Mouse (Mus musculus) heart, embryonic 15.5 days (tissue): ENCODE results near the gene Arfgef3. TPM values are rescaled to one million over a fixed set of nuclear protein-coding genes. Genes with fewer than 3 reads are reported as not detected.

ENCODE experiments used
- ATAC-seq: fragments of 200-750 bp; cut with Nextera tagmentation; replicated peaks from 2 replicates; pipeline ENCODE4 v1.8.0; 2017; ENCODE audit warnings: low read depth, moderate TSS enrichment; ENCODE audit not compliant: insufficient number of reproducible peaks, insufficient read depth, low FRiP score
- H3K27ac ChIP-seq: fragments of 300-500 bp; sonication (generic); 2 replicates; pipeline ENCODE4 v1.5.1; 2015; ENCODE audit warnings: mild to moderate bottlenecking, inconsistent platforms
- H3K27me3 ChIP-seq: fragments of 300-500 bp; sonication (generic); 2 replicates; pipeline ENCODE4 v1.6.1; 2015; ENCODE audit warnings: inconsistent platforms
- H3K36me3 ChIP-seq: fragments of 300-500 bp; sonication (generic); 2 replicates; pipeline ENCODE4 v1.6.1; 2015; ENCODE audit warnings: mild to moderate bottlenecking, inconsistent platforms
- H3K4me1 ChIP-seq: fragments of 300-500 bp; sonication (generic); replicated peaks from 2 replicates; pipeline ENCODE4 v1.6.1; 2015; ENCODE audit warnings: inconsistent platforms
- H3K4me2 ChIP-seq: fragments of 300-500 bp; sonication (generic); 2 replicates; pipeline ENCODE4 v1.6.1; 2015; ENCODE audit warnings: inconsistent platforms, mild to moderate bottlenecking, moderate library complexity
- H3K4me3 ChIP-seq: fragments of 300-500 bp; sonication (generic); 2 replicates; pipeline ENCODE4 v1.5.1; 2015; ENCODE audit warnings: mild to moderate bottlenecking, inconsistent platforms
- H3K9ac ChIP-seq: fragments of 300-500 bp; sonication (generic); 2 replicates; pipeline ENCODE4 v1.6.1; 2015; ENCODE audit warnings: mild to moderate bottlenecking, inconsistent platforms
- H3K9me3 ChIP-seq: fragments of 300-500 bp; sonication (generic); replicated peaks from 2 replicates; pipeline ENCODE4 v1.6.1; 2016; ENCODE audit warnings: inconsistent platforms
- WGBS: fragments of 180-500 bp; shearing (Covaris S2); methylation state at CpG from one replicate; pipeline ENCODE4 v1.1.7; 2015; ENCODE audit warnings: mixed read lengths; 5-methylcytosine and 5-hydroxymethylcytosine counted together
- polyA plus RNA-seq: library from polyadenylated mRNA; unstranded; fragments of >200 nt; fragmentation: Nextera tagmentation; extraction: Ambion mirVana; gene quantifications from 2 replicates; pipeline ENCODE4 v1.2.1, GENCODE M21; 2015

Gene Arfgef3
- 0.29 and 0.53 TPM in 2 replicates for polyA plus RNA-seq

GRCm38 (mm10) chr10:18743286-18744142 lies at the start of gene Arfgef3:
Gene Arfgef3 (minus strand): TSS chr10:18743949.
- H3K4me3 ChIP-seq: peak within 1 kb of the TSS; percentile 69
- H3K27me3 ChIP-seq: peaks cover 12% of the 10 kb centered on the region; the same call in 1 of the 2 replicates
- WGBS: 3% methylated on average over 50 of the region's 50 CpGs
- no peaks in the 10 kb centered on the region for H3K9me3 ChIP-seq
- peak within 1 kb of the TSS; percentile 97 for H3K4me2 ChIP-seq
- H3K9ac ChIP-seq: peak within 1 kb of the TSS; percentile 62
- H3K4me1 ChIP-seq: peaks cover 7% of the 10 kb centered on the region
- no peak within 1 kb of the TSS for H3K27ac ChIP-seq
- no peaks in the 10 kb centered on the region for H3K36me3 ChIP-seq
- ATAC-seq: peak; percentile 58; the same call in 1 of the 2 replicates

- Histone ChIP-seq H3K4me3 (no peak overlapping the region), H3K4me1 (no peaks in the 10 kb centered on the region), H3K36me3 (no peaks in the 10 kb centered on the region), H3K4me2 (no peak overlapping the region), H3K9ac (no peak overlapping the region), H3K27me3 (no peaks in the 10 kb centered on the region), H3K9me3 (no peaks in the 10 kb centered on the region), H3K27ac (no peak overlapping the region)
- no peak for ATAC-seq
- WGBS: 89% methylated on average over 4 of the region's 4 CpGs
Measured at GRCm38 (mm10) chr10:18790063-18790462, 46.3 kb upstream of the Arfgef3 start.

GRCm38 (mm10) chr10:18788601-18789000 lies 44.9 kb upstream of the Arfgef3 start:
- ATAC-seq: no peak
- no peaks in the 10 kb centered on the region for H3K27me3 ChIP-seq
- no peaks in the 10 kb centered on the region for H3K36me3 ChIP-seq
- no peak overlapping the region for H3K4me3 ChIP-seq
- 65% methylated on average over 1 of the region's 1 CpGs for WGBS
- H3K9me3 ChIP-seq: no peaks in the 10 kb centered on the region
- H3K27ac ChIP-seq: no peak overlapping the region
- H3K4me2 ChIP-seq: no peak overlapping the region
- no peak overlapping the region for H3K9ac ChIP-seq
- H3K4me1 ChIP-seq: no peaks in the 10 kb centered on the region

GRCm38 (mm10) chr10:18786693-18787092 lies 42.9 kb upstream of the Arfgef3 start, which contains the start of gene Gm4922:
Gene Gm4922 (minus strand): TSS chr10:18786793.
- Histone ChIP-seq H3K4me3 (no peak within 1 kb of the TSS), H3K9ac (no peak within 1 kb of the TSS), H3K9me3 (no peaks in the 10 kb centered on the region), H3K27ac (no peak within 1 kb of the TSS), H3K4me2 (no peak within 1 kb of the TSS), H3K4me1 (no peaks in the 10 kb centered on the region), H3K36me3 (no peaks in the 10 kb centered on the region), H3K27me3 (no peaks in the 10 kb centered on the region)
- 78% methylated on average over 1 of the region's 1 CpGs for WGBS
- ATAC-seq: no peak

GRCm38 (mm10) chr10:18777546-18777945 lies 33.8 kb upstream of the Arfgef3 start:
- ATAC-seq: no peak
- Histone ChIP-seq H3K27me3 (no peaks in the 10 kb centered on the region), H3K9ac (no peak overlapping the region), H3K4me2 (no peak overlapping the region), H3K27ac (no peak overlapping the region), H3K4me1 (peaks cover 18% of the 10 kb centered on the region), H3K9me3 (no peaks in the 10 kb centered on the region), H3K36me3 (no peaks in the 10 kb centered on the region), H3K4me3 (no peak overlapping the region)
- WGBS: 71% methylated on average over 3 of the region's 3 CpGs

- H3K9ac ChIP-seq: no peak overlapping the region
- no peak overlapping the region for H3K4me2 ChIP-seq
- H3K36me3 ChIP-seq: no peaks in the 10 kb centered on the region
- no peak overlapping the region for H3K4me3 ChIP-seq
- ATAC-seq: no peak; the same call in 1 of the 2 replicates
- H3K27ac ChIP-seq: peak overlapping the region; percentile 49; the same call in 1 of the 2 replicates
- WGBS: 52% methylated on average over 4 of the region's 4 CpGs
- H3K27me3 ChIP-seq: no peaks in the 10 kb centered on the region
- H3K9me3 ChIP-seq: no peaks in the 10 kb centered on the region
- H3K4me1 ChIP-seq: peaks cover 10% of the 10 kb centered on the region
Measured at GRCm38 (mm10) chr10:18772537-18773179, 28.9 kb upstream of the Arfgef3 start.

GRCm38 (mm10) chr10:18769909-18770308 lies 26.2 kb upstream of the Arfgef3 start:
- no peak for ATAC-seq
- no peak overlapping the region for H3K4me2 ChIP-seq
- H3K4me3 ChIP-seq: no peak overlapping the region
- no peak overlapping the region for H3K9ac ChIP-seq
- H3K4me1 ChIP-seq: peaks cover 9% of the 10 kb centered on the region
- no peak overlapping the region for H3K27ac ChIP-seq
- 42% methylated on average over 5 of the region's 5 CpGs for WGBS
- no peaks in the 10 kb centered on the region for H3K27me3 ChIP-seq
- no peaks in the 10 kb centered on the region for H3K9me3 ChIP-seq
- no peaks in the 10 kb centered on the region for H3K36me3 ChIP-seq

- Histone ChIP-seq H3K36me3 (no peaks in the 10 kb centered on the region), H3K4me3 (no peak overlapping the region), H3K9ac (no peak overlapping the region), H3K27me3 (no peaks in the 10 kb centered on the region), H3K27ac (no peak overlapping the region), H3K9me3 (no peaks in the 10 kb centered on the region), H3K4me1 (no peaks in the 10 kb centered on the region), H3K4me2 (no peak overlapping the region)
- 45% methylated on average over 2 of the region's 2 CpGs for WGBS
- ATAC-seq: no peak
Measured at GRCm38 (mm10) chr10:18760241-18760640, 16.5 kb upstream of the Arfgef3 start.

- Histone ChIP-seq H3K4me1 (no peaks in the 10 kb centered on the region), H3K4me3 (no peak overlapping the region), H3K27me3 (0 out of 2 replicates have a peak, but pooled peaks cover under 1% of the 10 kb centered on the region), H3K4me2 (no peak overlapping the region), H3K9ac (no peak overlapping the region), H3K36me3 (no peaks in the 10 kb centered on the region), H3K27ac (no peak overlapping the region), H3K9me3 (no peaks in the 10 kb centered on the region)
- 69% methylated on average over 4 of the region's 4 CpGs for WGBS
- ATAC-seq: no peak
Measured at GRCm38 (mm10) chr10:18750057-18750456, 6.3 kb upstream of the Arfgef3 start.

- H3K4me1 ChIP-seq: peaks cover 7% of the 10 kb centered on the region
- no peak overlapping the region for H3K4me3 ChIP-seq
- no peaks in the 10 kb centered on the region for H3K36me3 ChIP-seq
- no peak for ATAC-seq
- 83% methylated on average over 6 of the region's 6 CpGs for WGBS
- no peaks in the 10 kb centered on the region for H3K9me3 ChIP-seq
- H3K4me2 ChIP-seq: no peak overlapping the region
- H3K27ac ChIP-seq: no peak overlapping the region
- no peak overlapping the region for H3K9ac ChIP-seq
- peaks cover 12% of the 10 kb centered on the region; the same call in 1 of the 2 replicates for H3K27me3 ChIP-seq
Measured at GRCm38 (mm10) chr10:18742086-18742485, 1.7 kb downstream of the Arfgef3 start.

- Histone ChIP-seq H3K9ac (no peak overlapping the region), H3K36me3 (no peaks in the 10 kb centered on the region), H3K27ac (no peak overlapping the region), H3K4me1 (peaks cover 7% of the 10 kb centered on the region), H3K4me3 (no peak overlapping the region), H3K4me2 (no peak overlapping the region), H3K9me3 (no peaks in the 10 kb centered on the region), H3K27me3 (peaks cover 12% of the 10 kb centered on the region; the same call in 1 of the 2 replicates)
- no peak for ATAC-seq
- WGBS: 80% methylated on average over 8 of the region's 8 CpGs
Measured at GRCm38 (mm10) chr10:18741024-18741423, 2.7 kb downstream of the Arfgef3 start.
